Mouse (Mus musculus) megakaryocyte, adult 5-6 weeks (primary cell): ENCODE data around the gene Snrk. TPM values are rescaled to one million over a fixed set of nuclear protein-coding genes. Genes with fewer than 3 reads are reported as not detected.

ENCODE experiments used
- total RNA-seq, 2 experiments: library from RNA; stranded (forward) in 1 of 2; stranded (reverse) in 1 of 2; fragments of 153-499, 151-499 nt in 1 of 2; fragments of 221-1000, 200-1000 nt in 1 of 2; gene quantifications; 2 replicates each; pipeline versions ENCODE4 v1.2.3 to v1.2.4; 2015 to 2017

Gene Snrk
- total RNA-seq, 2 experiments from 2014 or later = 56.3 to 85.5 TPM

Other genes with a start within 250 kb of the Snrk start
- gene Ackr2, start 218.9 kb upstream of the Snrk start, total RNA-seq (2015) = not detected in 2 replicates
- not detected in 2 replicates for gene Ackr2, start 218.9 kb upstream of the Snrk start, total RNA-seq (2017)
- gene Cyp8b1, start 201.0 kb upstream of the Snrk start, total RNA-seq (2015) = not detected in 2 replicates
- gene Cyp8b1, start 201.0 kb upstream of the Snrk start, total RNA-seq (2017) = 0.18 TPM in 1 of 2 replicates, not detected in the other
- not detected in 2 replicates for gene Fam198a, start 166.3 kb upstream of the Snrk start, total RNA-seq (2015)
- not detected in 2 replicates for gene Fam198a, start 166.3 kb upstream of the Snrk start, total RNA-seq (2017)
- 1.4 TPM in 1 of 2 replicates, not detected in the other for gene Pomgnt2, start 120.2 kb upstream of the Snrk start, total RNA-seq (2015)
- 0.18 and 1.5 TPM in 2 replicates for gene Pomgnt2, start 120.2 kb upstream of the Snrk start, total RNA-seq (2017)
- 33.1 and 40.9 TPM in 2 replicates for gene Ano10, start 177.2 kb downstream of the Snrk start, total RNA-seq (2015)
- gene Ano10, start 177.2 kb downstream of the Snrk start, total RNA-seq (2017) = 17.1 and 32.8 TPM in 2 replicates
- 83.7 and 84.1 TPM in 2 replicates for gene Abhd5, start 234.3 kb downstream of the Snrk start, total RNA-seq (2015)
- 87.0 and 93.8 TPM in 2 replicates for gene Abhd5, start 234.3 kb downstream of the Snrk start, total RNA-seq (2017)